Mouse (Mus musculus): ENCODE measurements around the gene Padi2.

Padi2 gene

DNA sequence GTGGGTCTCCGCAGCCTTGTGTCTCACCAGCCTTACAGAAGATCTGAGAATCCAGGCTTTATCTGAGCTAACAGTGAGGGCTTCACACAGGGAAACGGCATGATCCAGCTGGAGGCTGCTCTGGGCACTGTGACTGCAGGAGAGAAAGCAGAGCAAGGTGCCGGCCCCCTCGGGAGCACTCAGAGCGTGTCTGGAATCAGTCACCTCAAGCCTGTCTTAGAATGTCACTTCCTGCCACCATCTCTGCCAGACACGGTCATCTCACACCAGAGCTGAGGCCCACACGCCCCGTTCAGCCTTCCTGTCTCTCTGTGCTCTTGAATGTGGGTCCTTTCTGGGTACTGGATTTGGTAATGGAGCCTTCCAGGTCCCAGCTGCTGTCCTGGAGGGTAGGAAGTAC is 19.5 kb downstream of the Padi2 start:
- no peak for DNase-seq (ENCODE audit: low spot score)

DNA sequence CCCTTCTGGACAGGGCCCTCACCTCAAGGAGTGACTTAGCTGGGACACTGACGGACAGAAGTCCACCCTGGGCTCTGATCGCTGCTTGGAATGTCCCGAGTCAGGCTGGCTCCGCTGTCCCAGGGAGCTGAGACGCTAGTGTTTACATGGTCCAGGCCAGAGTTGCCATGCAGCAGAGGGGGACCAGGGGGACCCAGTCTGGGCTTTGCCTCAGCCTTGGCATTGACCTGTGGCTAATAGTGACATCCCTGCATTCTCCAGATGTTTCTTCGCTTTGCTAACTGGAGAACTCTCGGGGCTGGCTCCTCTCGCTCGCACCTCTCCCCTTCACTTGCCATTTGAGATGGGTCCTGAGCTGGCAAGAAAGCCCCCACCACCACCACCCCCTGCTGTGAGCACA is 22.2 kb downstream of the Padi2 start:
- DNase-seq (ENCODE audit: low spot score): no peak

DNA sequence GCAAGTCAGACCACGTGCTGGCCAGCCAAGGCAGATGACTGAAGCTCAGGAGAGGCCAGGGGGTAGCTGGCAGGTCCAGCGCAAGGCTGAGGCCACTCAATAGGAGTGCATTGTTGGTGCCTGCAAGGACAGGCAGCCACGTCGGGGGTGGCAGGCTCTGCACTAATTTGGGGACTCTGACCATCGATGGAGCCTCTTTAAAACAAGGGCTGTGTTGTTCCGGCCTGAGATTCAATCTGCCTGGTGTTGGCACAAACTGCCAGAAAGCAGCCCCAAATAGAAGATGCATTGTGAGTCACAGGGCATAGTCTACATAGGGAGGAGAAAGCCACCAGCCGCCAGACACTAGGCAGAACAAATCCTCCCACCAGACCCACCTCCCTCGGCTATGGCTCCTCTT is 23.6 kb downstream of the Padi2 start:
- no peak for DNase-seq (ENCODE audit: low spot score)

DNA sequence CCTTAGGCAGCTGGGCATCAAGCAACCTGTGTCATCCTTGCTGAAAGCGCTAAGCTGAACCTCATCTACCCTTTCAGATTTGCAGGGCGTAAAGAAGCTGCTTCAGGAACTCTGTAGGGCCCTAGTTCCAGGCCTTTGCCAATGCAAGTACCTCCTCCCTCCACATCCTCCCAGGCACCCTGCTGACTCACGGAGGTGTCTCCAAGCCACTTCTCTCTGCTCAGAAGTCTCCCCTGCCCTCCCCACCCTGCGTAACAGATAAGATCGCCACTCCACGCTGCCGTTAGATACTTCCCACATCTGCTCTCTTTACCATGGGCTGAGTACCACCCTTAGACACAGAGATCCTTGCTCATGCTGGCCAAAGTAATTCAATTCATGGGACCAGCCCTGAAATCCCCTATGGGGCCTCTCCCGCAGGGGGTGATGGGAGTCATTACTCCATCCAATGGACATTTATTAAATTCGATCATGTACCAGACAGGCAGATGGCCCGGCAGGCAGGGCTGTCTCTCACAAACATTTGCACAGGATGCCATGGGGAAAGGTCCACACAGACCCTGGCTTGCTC is 24.8 kb downstream of the Padi2 start:
- DNase-seq (ENCODE audit: low spot score): no peak

DNA sequence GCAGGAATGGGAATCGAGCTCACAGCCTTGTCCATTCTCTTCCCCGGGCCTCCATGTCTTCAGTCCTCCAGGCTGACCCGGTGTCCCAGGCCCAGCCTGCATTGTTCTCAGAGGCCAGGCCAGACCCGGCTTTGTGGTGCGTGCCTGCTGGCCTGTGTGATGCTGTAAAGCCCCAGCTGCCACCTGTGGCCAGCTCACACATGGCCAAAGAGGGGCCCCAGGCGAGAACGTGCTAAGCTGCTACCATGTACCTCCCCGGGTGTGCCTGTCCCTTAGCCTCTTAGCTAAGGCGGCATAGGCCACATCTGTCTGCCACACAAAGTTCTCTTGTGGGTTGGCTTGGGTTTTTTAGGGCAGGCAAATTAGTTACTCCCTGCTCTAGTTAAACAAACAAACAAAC is 29.5 kb downstream of the Padi2 start:
- DNase-seq (ENCODE audit: low spot score): no peak

DNA sequence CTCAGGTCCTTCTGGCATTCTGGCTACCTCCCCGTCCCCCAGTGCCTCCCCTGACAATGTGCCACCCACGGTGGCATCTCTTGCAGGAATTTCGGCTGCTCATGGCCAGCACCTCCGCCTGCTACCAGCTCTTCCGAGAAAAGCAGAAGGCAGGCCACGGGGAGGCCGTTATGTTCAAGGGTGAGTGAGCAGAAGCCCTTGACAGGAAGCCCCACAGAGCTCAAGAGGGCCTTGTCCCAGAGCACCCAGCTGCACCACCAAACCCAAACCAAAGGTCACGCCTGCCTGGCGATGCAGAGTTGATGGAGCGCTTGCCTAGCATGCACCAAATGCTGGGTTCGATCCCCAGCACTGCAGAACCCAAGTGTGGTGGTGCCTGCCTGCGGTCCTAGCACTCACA is 38.2 kb downstream of the Padi2 start:
- no peak for DNase-seq (ENCODE audit: low spot score)

DNA sequence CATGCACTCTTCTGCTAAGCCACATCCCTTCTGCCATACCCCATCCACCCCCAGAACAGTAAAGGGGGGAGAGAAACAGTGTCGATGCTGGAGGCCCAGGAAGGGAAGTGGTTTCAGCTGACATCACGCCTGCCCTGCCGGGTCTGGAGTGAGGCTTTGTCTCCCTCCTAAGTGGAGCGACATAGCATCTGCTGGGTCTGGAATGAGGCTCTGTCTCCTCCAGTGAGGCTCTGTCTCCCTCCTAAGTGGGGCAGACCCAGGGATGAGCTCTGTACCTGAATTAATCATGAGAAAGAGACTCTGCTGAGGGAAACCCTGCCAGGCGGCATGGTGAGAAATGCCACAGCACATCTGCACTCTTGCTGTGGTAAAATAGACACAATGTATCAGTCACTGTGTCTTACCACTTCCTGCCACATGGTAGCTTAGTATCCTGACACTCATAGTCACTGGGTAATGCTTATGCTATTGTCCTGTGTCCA is 38.9 kb downstream of the Padi2 start:
- DNase-seq (ENCODE audit: low spot score): no peak

DNA sequence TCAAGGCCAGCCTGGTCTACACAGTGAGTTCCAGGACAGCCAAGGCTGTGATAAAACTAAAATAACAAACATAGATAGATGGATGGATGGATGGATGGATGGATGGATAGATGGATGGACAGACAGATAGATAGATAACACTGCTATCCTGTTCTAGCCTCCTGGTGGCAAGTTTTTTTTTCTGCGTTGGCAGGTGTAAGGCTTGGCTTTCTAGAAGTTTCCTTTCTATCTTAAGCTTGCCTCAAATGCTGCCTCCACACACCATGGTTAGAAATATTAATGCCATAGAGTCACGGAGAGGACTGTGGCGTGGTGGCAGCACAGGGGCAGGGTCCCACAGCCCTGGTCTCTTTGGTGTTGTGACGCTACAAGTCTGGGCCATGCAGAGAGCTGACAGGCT is 39.4 kb downstream of the Padi2 start:
- no peak for DNase-seq (ENCODE audit: low spot score)

DNA sequence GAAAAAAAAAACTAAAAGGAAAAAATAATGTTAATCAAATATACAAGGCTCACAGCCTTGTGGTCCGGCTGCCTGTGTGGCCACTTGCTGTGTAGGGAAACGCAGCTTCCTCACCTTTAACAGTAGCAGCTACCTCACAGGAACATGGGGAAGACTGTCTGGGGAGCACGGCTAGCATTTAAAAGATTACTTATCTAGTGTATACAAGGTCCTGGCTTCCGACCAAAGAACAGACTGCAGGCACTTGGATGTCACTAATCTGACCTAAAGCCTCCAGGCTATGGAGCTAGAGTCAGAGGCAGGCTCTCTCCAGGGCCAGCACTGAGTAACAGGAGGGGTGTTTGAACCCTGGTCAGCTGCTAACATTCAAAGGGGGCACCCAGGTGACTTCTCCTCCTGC is 39.9 kb downstream of the Padi2 start:
- peak; percentile 38 for DNase-seq (ENCODE audit: low spot score)

DNA sequence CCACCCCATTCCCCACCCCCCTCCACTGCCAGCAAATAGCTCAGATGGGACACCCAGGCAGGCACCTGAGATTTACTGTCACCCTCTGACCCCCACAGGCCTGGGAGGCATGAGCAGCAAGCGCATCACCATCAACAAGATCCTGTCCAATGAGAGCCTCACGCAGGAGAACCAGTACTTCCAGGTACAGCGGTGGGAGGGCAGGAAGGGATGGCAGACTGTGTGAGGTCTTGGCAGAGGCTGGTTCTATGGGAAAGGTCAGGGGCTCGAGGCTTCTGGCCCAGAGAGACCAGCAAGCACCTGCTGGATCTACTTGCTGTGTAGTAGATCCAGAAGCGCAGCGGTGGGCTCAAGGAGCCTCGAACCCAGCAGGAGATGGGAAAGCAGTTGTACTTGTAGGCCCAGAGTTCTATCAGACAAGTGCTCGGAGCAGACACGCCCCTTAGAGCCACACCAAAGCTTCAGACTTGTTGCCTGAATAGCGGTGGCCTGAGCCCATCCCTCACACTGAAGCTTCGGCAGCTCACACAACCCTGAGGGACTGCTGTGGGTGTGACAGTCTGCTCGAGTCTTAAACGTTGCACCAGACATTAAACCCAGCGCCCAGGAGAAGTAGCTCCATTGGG is 40.5 kb downstream of the Padi2 start:
- no peak for DNase-seq (ENCODE audit: low spot score)

DNA sequence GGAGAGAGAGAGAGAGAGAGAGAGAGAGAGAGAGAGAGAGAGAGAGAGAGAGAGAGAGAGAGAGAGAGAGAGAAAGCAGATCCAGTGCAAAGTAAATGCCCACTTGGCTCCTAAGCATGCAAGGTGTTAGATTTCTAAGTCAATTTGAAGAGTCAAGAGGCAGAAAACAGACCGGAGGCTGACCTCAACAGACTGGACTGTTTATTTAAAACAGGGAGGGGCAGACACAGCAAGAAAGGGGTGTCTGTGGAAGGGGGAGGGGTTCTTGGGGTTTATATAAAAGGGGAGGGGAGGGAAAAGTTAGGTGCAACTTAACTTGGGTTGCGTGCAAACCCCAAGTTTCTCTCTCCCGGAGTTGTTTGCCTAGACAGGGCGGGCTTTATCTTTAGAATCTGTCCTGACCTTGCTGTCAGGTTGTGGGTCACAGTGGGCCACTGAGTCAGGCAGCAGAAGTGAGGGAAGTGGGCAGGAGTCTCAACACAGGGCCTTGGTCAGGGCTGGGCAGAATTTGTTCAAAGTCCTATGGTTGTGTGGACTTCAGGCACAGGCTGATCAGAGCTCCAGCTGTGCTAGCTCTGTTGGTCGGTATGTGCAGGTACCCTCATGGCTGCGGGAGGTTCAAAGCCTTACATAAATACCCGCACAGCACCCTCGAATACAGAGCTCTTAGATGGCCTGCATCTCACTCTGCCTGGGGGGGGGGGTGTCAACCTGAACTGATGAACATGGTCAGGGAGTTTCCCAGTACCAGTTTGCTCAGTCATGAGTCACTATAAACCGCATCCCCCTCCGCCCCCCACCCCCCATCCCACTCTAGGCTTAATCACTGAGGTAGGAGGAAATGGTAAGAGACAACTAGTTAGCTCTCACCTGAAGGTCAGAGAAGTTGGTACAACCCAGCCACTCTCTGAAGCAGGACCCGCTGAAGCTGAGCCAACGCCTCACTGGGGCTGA is 41.6 kb downstream of the Padi2 start:
- DNase-seq (ENCODE audit: low spot score): no peak

DNA sequence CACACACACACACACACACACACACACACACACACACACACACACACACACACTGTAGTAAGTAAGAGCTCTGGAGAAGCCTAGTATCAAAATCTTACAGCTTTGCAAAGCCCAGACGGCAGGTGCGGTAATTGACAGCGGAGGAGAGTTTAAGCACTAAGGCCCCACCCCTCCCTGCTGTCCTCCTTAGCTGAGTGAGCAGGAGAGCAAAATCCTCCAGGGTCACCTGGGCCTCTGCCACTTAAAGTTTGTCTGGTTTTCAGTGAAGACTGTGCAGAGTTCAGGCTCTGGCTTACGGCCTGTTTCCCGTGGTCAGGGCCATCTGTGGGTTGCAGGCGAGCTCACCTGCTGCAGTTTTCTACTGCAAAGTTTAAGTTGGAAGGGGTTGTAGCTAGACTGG is 42.3 kb downstream of the Padi2 start:
- DNase-seq (ENCODE audit: low spot score): no peak

DNA sequence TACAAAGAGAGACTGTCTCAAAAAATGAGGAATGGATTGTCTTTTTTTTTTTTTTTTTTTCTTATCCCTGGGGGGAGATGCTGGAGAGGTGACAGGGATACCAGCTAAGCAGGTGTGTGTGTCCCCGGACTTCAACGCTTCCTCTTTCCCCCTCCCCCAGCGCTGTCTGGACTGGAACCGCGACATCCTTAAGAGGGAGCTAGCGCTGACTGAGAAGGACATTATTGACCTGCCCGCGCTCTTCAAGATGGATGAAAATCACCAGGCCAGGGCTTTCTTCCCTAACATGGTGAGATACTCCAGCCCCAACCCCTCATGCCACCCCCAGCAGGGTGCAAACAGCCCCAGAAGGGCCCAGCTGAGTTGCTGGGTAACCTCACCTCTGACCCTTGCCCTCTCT is 42.9 kb downstream of the Padi2 start:
- DNase-seq (ENCODE audit: low spot score): no peak

DNA sequence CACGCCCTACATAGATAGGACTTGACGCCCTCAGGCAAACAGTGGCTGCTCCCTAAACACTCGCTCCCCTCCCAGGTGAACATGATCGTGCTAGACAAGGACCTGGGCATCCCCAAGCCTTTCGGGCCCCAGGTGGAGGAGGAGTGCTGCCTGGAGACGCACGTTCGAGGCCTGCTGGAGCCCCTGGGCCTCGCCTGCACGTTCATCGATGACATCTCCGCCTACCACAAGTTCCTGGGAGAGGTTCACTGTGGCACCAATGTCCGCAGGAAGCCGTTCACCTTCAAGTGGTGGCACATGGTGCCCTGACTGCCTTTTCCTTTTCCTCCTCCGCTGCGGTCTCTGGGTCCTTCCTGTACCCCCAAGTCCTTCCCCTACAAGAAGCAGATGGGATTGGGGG is 43.5 kb downstream of the Padi2 start:
- DNase-seq (ENCODE audit: low spot score): no peak

DNA sequence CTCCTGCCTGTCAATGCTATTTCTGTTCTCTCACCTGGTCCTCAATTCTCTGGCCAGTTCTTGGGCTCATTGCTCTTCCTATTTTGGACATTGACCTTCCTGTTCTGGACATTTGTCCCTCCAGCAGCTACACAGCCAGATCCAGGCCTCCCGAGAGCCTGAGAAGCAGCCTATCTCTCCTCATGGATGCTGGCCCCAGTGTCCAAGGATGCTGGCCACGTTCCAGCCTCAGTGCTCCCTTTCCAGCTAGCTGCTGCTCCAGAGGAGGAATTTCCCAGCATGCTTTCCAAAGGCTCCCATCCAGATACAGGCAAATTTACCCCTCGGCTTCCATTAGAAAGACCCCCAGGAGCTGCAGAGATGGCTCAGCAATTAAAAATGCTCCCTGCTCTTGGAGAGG is 44.4 kb downstream of the Padi2 start:
- DNase-seq (ENCODE audit: low spot score): peak; percentile 37

DNA sequence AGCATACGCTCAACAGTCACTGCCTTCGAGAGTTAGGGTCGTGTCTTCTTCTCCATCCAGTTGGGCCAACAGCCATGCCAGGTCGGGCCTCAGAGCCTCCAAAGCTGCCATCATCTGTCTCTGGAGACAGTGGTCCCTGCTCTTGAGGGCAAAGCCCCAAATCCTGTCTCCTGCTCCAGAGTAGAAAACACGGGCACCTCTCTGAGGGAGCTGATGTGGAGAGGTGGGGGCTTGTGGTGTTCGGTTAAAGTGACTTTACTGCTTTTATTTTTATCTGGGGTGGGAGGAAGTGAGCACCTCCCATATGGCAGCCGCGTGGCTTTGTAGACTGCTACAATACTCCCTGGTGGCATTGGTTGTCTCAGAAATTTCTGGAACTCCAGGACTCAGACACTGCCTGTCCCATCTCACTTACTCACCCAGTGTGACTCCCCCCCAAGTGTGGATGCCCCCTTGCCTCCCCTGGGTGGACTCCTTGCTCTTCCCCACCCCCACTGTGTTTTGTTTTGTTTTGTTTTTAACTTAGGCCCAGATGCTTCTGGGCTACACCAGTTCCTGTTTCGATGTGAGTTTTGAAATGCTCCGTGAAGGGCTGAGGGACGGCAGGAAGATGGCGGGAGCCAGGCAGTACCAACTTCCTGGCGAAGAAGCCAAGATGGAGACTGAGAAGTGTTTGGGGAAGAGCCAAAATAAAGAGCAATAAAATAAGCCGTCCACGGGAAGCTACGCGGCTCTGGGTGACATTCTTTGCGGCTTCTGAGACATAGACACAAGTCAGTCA is 45.9 kb downstream of the Padi2 start:
- DNase-seq (ENCODE audit: low spot score): no peak

DNA sequence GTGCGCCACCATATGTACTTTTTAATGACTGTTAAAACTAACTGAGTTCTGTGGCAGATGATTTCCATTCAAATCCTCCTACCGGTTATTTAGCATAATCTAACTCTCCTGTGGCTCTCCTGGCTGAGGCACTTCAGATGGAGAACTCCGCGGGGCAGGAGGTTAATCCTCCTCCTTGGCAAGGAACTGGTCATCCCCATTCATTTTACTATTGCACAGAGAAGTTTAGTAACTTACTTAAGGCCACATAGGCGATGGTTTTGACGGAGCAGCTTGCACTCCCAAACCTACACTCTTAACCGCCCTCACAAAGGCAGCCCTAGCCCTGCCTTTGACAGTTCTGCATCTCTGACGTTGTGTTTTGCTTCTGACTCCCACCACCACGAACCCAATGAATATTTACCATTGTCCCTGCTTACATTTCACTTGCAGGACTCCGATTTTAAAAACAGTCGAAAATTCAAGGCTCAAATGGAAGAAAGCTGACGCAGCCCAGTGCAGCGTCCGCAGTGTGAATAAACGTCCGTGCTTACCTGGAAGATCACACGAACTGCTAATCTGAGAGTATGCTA is 51.1 kb downstream of the Padi2 start:
- DNase-seq (ENCODE audit: low spot score): no peak

DNA sequence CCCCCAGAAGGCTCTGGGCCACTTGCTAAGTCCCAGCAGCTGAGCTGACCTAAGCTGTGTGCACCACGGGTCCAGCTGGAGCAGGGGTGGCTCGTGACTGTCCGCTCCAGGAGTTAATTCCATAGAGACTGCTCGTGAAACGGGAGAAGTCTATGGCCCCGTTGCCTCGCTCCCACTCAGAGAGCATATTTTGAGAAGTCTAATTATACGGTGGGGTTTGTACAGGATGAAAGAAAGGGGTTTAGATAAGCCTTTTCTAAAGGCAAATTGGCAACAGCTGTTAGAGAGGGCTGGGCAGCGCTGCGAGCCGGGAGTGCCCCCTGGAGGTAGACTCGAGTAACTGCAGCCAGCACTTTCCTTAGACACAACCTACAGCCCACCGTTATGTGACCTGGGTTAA is 51.6 kb downstream of the Padi2 start:
- peak; percentile 67 for DNase-seq (ENCODE audit: low spot score)

DNA sequence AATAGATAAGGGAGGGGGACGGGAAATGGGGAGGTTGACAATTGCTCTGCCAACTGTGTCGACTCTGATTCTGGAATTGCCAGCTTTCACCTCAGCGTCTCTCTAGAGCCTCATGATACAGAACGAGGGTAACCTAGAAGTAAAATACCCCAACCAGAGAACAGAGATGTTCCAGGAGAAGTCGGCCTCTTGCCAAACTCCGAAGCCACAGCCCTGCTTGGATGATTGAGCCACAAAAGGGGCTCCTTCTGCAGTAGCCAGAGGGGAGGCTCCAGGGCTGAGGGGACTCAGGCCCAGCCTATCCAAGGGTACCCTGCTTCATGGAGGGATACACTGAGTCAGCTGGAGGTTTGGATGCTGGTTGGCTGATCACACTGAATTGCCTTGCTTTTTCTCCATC is 52.2 kb downstream of the Padi2 start:
- no peak for DNase-seq (ENCODE audit: low spot score)

DNA sequence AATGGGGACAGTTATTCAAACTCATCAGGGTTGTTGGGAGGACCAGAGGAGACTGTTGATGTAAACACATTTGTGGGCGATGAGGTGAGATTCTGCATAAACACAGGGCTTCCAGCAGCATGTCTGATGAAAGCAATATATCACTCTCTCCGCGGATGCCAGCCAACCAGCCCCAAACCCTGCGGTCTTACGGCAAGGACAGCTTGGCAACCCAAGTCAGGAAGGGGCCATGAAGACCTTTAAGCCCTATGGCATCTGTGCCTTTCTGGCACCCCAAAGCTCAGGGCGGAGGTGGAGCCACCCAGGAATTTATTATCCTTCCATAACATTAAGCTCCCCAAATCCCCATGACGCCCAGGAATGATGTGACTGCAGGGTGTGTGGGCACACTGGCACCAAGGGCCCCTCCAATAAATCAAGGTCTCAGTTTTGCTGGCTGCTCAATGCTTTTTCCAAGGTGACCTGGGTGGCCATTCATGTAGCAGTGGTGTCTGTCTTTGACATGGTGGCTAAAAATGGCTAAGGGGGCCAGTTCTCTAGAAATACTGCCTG is 53.1 kb downstream of the Padi2 start:
- DNase-seq (ENCODE audit: low spot score): no peak

DNA sequence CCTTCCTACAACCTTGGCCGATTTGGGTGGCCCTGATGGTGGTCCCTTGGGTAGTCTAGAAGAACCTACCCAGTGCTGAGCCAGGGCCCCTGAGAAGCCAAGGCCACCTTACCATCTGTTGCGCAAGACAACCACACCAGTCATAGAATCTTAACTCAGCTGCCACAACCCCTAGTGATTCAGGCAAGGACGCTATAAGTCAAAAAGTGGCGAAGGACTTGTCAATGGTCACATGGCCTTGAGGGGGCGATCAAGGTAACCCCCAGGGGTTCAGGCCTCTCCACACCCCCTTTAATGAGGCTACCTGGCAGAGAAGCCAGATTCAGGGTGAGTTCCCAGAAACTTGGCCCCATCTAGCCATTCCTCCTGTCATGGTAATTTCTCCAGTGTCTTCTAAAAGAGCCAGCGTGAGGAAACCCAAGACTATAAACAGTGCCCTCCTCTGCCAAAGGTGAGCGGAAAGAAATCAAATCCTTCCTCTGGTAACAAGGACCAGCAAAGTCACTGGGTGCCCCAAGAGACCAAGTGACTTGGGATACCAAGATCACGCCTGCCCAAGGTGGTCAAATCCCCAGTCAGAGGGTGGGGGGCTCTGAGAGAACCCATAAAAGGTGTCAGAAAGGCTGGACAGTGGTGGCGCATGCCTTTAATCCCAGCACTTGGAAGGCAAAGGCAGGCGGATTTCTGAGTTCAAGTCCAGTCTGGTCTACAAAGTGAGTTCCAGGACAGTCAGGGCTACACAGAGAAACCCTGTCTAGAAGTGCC is 53.8 kb downstream of the Padi2 start:
- no peak for DNase-seq (ENCODE audit: low spot score)
